Mouse (Mus musculus) heart, embryonic 10.5 days (tissue): ENCODE measurements around the gene D10Jhu81e. TPM values are rescaled to one million over a fixed set of nuclear protein-coding genes. Genes with fewer than 3 reads are reported as not detected.
"Not testable (repeated sequence)": the region's sequence is repeated elsewhere in the genome, so short reads cannot be mapped to it uniquely, and the experiment has no call there.

Experiments
- DNase-seq: peaks from one replicate; pipeline ENCODE4 v3.0.0-alpha.2; 2017; ENCODE audit warnings: low spot score
- H3K27ac ChIP-seq: fragments of 300-500 bp; sonication (generic); 2 replicates; pipeline ENCODE4 v1.5.1; 2016; ENCODE audit warnings: mild to moderate bottlenecking
- H3K27me3 ChIP-seq: fragments of 300-500 bp; sonication (generic); 2 replicates; pipeline ENCODE4 v1.6.1; 2016; ENCODE audit warnings: mild to moderate bottlenecking; ENCODE audit not compliant: poor library complexity, insufficient read depth, severe bottlenecking
- H3K36me3 ChIP-seq: fragments of 300-500 bp; sonication (generic); 2 replicates; pipeline ENCODE4 v1.6.1; 2016; ENCODE audit warnings: mild to moderate bottlenecking, moderate library complexity
- H3K4me1 ChIP-seq: fragments of 300-500 bp; sonication (generic); 2 replicates; pipeline ENCODE4 v1.6.1; 2016; ENCODE audit warnings: mild to moderate bottlenecking
- H3K4me3 ChIP-seq: fragments of 300-500 bp; sonication (generic); 2 replicates; pipeline ENCODE4 v1.5.1; 2016; ENCODE audit warnings: mild to moderate bottlenecking, moderate library complexity
- H3K9me3 ChIP-seq: fragments of 300-500 bp; sonication (generic); 2 replicates; pipeline ENCODE4 v1.6.1; 2016; ENCODE audit warnings: mild to moderate bottlenecking, moderate library complexity
- WGBS: fragments of 180-500 bp; shearing (Covaris S2); methylation state at CpG from one replicate; pipeline ENCODE4 v1.1.7; 2016; 5-methylcytosine and 5-hydroxymethylcytosine counted together
- polyA plus RNA-seq: library from polyadenylated mRNA; unstranded; fragments of >200 nt; fragmentation: Nextera tagmentation; extraction: Ambion mirVana; gene quantifications from 2 replicates; pipeline ENCODE4 v1.2.1, GENCODE M21; 2016

D10Jhu81e gene
- polyA plus RNA-seq, 1 experiment from 2014 or later: 32.8 TPM

GRCm38 (mm10) chr10:78138812-78139523 lies 30.6 kb downstream of the D10Jhu81e start:
- Histone ChIP-seq H3K36me3 (no peaks in the 10 kb centered on the region), H3K27me3 (no peaks in the 10 kb centered on the region), H3K4me1 (peaks cover 37% of the 10 kb centered on the region), H3K27ac (peak overlapping the region; percentile 36), H3K4me3 (no peak overlapping the region), H3K9me3 (no peaks in the 10 kb centered on the region)
- DNase-seq: no peak
- 51% methylated on average over 14 of the region's 14 CpGs for WGBS

GRCm38 (mm10) chr10:78137191-78137590 lies 32.4 kb downstream of the D10Jhu81e start:
- DNase-seq: no peak
- no peak overlapping the region for H3K4me3 ChIP-seq
- H3K4me1 ChIP-seq: peaks cover 37% of the 10 kb centered on the region
- 0 out of 2 replicates have a peak overlapping the region, but pooled peaks have one; percentile 7 for H3K27ac ChIP-seq
- no peaks in the 10 kb centered on the region for H3K36me3 ChIP-seq
- no peaks in the 10 kb centered on the region for H3K27me3 ChIP-seq
- no peaks in the 10 kb centered on the region for H3K9me3 ChIP-seq
- 91% methylated on average over 3 of the region's 3 CpGs for WGBS

- 68% methylated on average over 5 of the region's 5 CpGs for WGBS
- H3K9me3 ChIP-seq: no peaks in the 10 kb centered on the region
- H3K27ac ChIP-seq: peak overlapping the region; percentile 22; the same call in 1 of the 2 replicates
- DNase-seq: no peak
- H3K27me3 ChIP-seq: 0 out of 2 replicates have a peak, but pooled peaks cover 4% of the 10 kb centered on the region
- peaks cover 37% of the 10 kb centered on the region for H3K4me1 ChIP-seq
- no peak overlapping the region for H3K4me3 ChIP-seq
- H3K36me3 ChIP-seq: no peaks in the 10 kb centered on the region
Observed at GRCm38 (mm10) chr10:78135947-78136346, 33.6 kb downstream of the D10Jhu81e start.

- Histone ChIP-seq H3K36me3 (no peaks in the 10 kb centered on the region), H3K4me3 (peak overlapping the region; percentile 40), H3K27me3 (0 out of 2 replicates have a peak, but pooled peaks cover 12% of the 10 kb centered on the region), H3K27ac (peak overlapping the region; percentile 59), H3K4me1 (peaks cover 37% of the 10 kb centered on the region), H3K9me3 (no peaks in the 10 kb centered on the region)
- DNase-seq: no peak
- 9% methylated on average over 14 of the region's 14 CpGs for WGBS
Observed at GRCm38 (mm10) chr10:78134975-78135798, 34.4 kb downstream of the D10Jhu81e start.

GRCm38 (mm10) chr10:78134400-78134799 lies 35.2 kb downstream of the D10Jhu81e start:
- WGBS: 54% methylated on average over 4 of the region's 4 CpGs
- Histone ChIP-seq H3K4me3 (no peak overlapping the region), H3K27ac (peak overlapping the region; percentile 59), H3K4me1 (peaks cover 37% of the 10 kb centered on the region), H3K36me3 (no peaks in the 10 kb centered on the region), H3K27me3 (0 out of 2 replicates have a peak, but pooled peaks cover 17% of the 10 kb centered on the region), H3K9me3 (no peaks in the 10 kb centered on the region)
- DNase-seq: no peak

GRCm38 (mm10) chr10:78129998-78130397 lies 39.6 kb downstream of the D10Jhu81e start:
- no peaks in the 10 kb centered on the region for H3K9me3 ChIP-seq
- H3K4me3 ChIP-seq: no peak overlapping the region
- H3K4me1 ChIP-seq: peaks cover 9% of the 10 kb centered on the region
- 72% methylated on average over 4 of the region's 4 CpGs for WGBS
- no peaks in the 10 kb centered on the region for H3K36me3 ChIP-seq
- DNase-seq: no peak
- H3K27ac ChIP-seq: no peak overlapping the region
- H3K27me3 ChIP-seq: 0 out of 2 replicates have a peak, but pooled peaks cover 17% of the 10 kb centered on the region

- Histone ChIP-seq H3K27me3 (0 out of 2 replicates have a peak, but pooled peaks cover 17% of the 10 kb centered on the region), H3K4me1 (peaks cover 6% of the 10 kb centered on the region), H3K4me3 (no peak overlapping the region), H3K9me3 (no peaks in the 10 kb centered on the region), H3K27ac (no peak overlapping the region), H3K36me3 (no peaks in the 10 kb centered on the region)
- DNase-seq: no peak
- 36% methylated on average over 11 of the region's 11 CpGs for WGBS
Observed at GRCm38 (mm10) chr10:78129423-78129822, 40.2 kb downstream of the D10Jhu81e start.

GRCm38 (mm10) chr10:78128647-78129046 lies 40.9 kb downstream of the D10Jhu81e start:
- H3K4me3 ChIP-seq: no peak overlapping the region
- peaks cover 7% of the 10 kb centered on the region; the same call in 1 of the 2 replicates for H3K4me1 ChIP-seq
- H3K27me3 ChIP-seq: 0 out of 2 replicates have a peak, but pooled peaks cover 17% of the 10 kb centered on the region
- H3K27ac ChIP-seq: no peak overlapping the region
- H3K36me3 ChIP-seq: no peaks in the 10 kb centered on the region
- no peak for DNase-seq
- 83% methylated on average over 2 of the region's 2 CpGs for WGBS
- no peaks in the 10 kb centered on the region for H3K9me3 ChIP-seq

- no peaks in the 10 kb centered on the region for H3K9me3 ChIP-seq
- H3K27ac ChIP-seq: no peak overlapping the region
- H3K36me3 ChIP-seq: no peaks in the 10 kb centered on the region
- 0 out of 2 replicates have a peak, but pooled peaks cover 17% of the 10 kb centered on the region for H3K27me3 ChIP-seq
- 68% methylated on average over 1 of the region's 1 CpGs for WGBS
- peaks cover 7% of the 10 kb centered on the region; the same call in 1 of the 2 replicates for H3K4me1 ChIP-seq
- DNase-seq: no peak
- no peak overlapping the region for H3K4me3 ChIP-seq
Observed at GRCm38 (mm10) chr10:78127931-78128330, 41.7 kb downstream of the D10Jhu81e start.

GRCm38 (mm10) chr10:78127046-78127870 lies 42.3 kb downstream of the D10Jhu81e start:
- Histone ChIP-seq H3K27ac (no peak overlapping the region), H3K9me3 (no peaks in the 10 kb centered on the region), H3K4me3 (no peak overlapping the region), H3K4me1 (peaks cover 7% of the 10 kb centered on the region; the same call in 1 of the 2 replicates), H3K27me3 (0 out of 2 replicates have a peak, but pooled peaks cover 17% of the 10 kb centered on the region), H3K36me3 (no peaks in the 10 kb centered on the region)
- 60% methylated on average over 9 of the region's 9 CpGs for WGBS
- no peak for DNase-seq

GRCm38 (mm10) chr10:78126311-78126710 lies 43.3 kb downstream of the D10Jhu81e start:
- WGBS: 88% methylated on average over 5 of the region's 5 CpGs
- H3K4me3 ChIP-seq: no peak overlapping the region
- H3K9me3 ChIP-seq: no peaks in the 10 kb centered on the region
- DNase-seq: no peak
- no peak overlapping the region for H3K27ac ChIP-seq
- H3K4me1 ChIP-seq: peaks cover 7% of the 10 kb centered on the region; the same call in 1 of the 2 replicates
- 0 out of 2 replicates have a peak, but pooled peaks cover 16% of the 10 kb centered on the region for H3K27me3 ChIP-seq
- H3K36me3 ChIP-seq: no peaks in the 10 kb centered on the region

- not testable (repeated sequence) for H3K27me3 ChIP-seq, H3K4me1 ChIP-seq, H3K4me3 ChIP-seq, H3K9me3 ChIP-seq, H3K27ac ChIP-seq, H3K36me3 ChIP-seq, DNase-seq
- WGBS: 49% methylated on average over 8 of the region's 8 CpGs
Observed at GRCm38 (mm10) chr10:78125061-78125460, 44.5 kb downstream of the D10Jhu81e start.
